ENCODE assay signal across 11 mouse cellular contexts in genomic region chr11:113467313-113467811, GRCm38 (mm10).
A peak's percentile ranks its signal among the peaks of the same experiment; 100 is the strongest.
DNase-seq lines count a peak whose midpoint lies in the region; ATAC-seq and TF ChIP-seq lines count a peak whose summit lies in the region.
"Had no signal": no experiment of that assay in that cellular context is flagged by ENCODE, and none has a peak within 500 bp of the region (broad histone marks: within the 10 kb centered on the region; RNA-seq: fewer than 3 reads in every experiment).

No protein-coding gene starts in this region.

- no peaks in the 10 kb centered on the region for H3K36me3 ChIP-seq in forebrain, postnatal 0 days (ENCODE audit: insufficient read depth)
- H3K36me3 ChIP-seq in midbrain, embryonic 12.5 days = no peaks in the 10 kb centered on the region

- peaks cover 15% of the 10 kb centered on the region for H3K4me1 ChIP-seq in forebrain, postnatal 0 days (ENCODE audit: insufficient read depth)
- H3K4me1 ChIP-seq in midbrain, embryonic 12.5 days = peaks cover 24% of the 10 kb centered on the region
- H3K4me1 ChIP-seq: liver, embryonic 13.5 days had no signal

- no peak for TF ChIP-seq CTCF in forebrain, postnatal 0 days (IDR thresholded peaks at IDR 0.05; ENCODE audit: low read depth)

- H3K27ac ChIP-seq in forebrain, postnatal 0 days (ENCODE audit: low read depth, low read length) = peak overlapping the region; percentile 74
- peak overlapping the region; percentile 85 for H3K27ac ChIP-seq in midbrain, embryonic 12.5 days (replicated peaks)
- H3K27ac ChIP-seq: liver, embryonic 13.5 days had no signal

- no peaks in the 10 kb centered on the region for H3K9me3 ChIP-seq in forebrain, postnatal 0 days (ENCODE audit: low read length)
- 0 out of 2 replicates have a peak, but pooled peaks cover 2% of the 10 kb centered on the region for H3K9me3 ChIP-seq in midbrain, embryonic 12.5 days
- H3K9me3 ChIP-seq: liver, embryonic 13.5 days had no signal

- peak; percentile 88 for DNase-seq in retina, postnatal 1 day
- no peak for DNase-seq in retina, embryonic 14.5 days (ENCODE audit: low spot score)
- no peak for DNase-seq in forebrain, postnatal 0 days
- peak; percentile 21 for DNase-seq in retina, postnatal 7 days (ENCODE audit: low read depth, low spot score)
- DNase-seq in gastrocnemius, adult 18-20 months (ENCODE audit: low spot score) = no peak
- DNase-seq in urinary bladder, adult 18-20 months (ENCODE audit: low spot score in 2 of 2) = no peak
- no peak for DNase-seq in lung, postnatal 25 days (ENCODE audit: low spot score)
- DNase-seq: cerebellum, adult 9-11 months; heart, postnatal 14 days; liver, embryonic 13.5 days had no signal

- ATAC-seq in forebrain, postnatal 0 days = peak; percentile 62
- ATAC-seq in midbrain, embryonic 12.5 days (ENCODE audit: low FRiP score, low read depth) = peak; percentile 71

- H3K27me3 ChIP-seq in forebrain, postnatal 0 days (ENCODE audit: insufficient read depth, low read length) = no peaks in the 10 kb centered on the region
- no peaks in the 10 kb centered on the region for H3K27me3 ChIP-seq in midbrain, embryonic 12.5 days
- H3K27me3 ChIP-seq: liver, embryonic 13.5 days had no signal

- 39% methylated on average over 12 of the region's 12 CpGs for WGBS in forebrain, postnatal 0 days
- 33% methylated on average over 12 of the region's 12 CpGs for WGBS in midbrain, embryonic 12.5 days

- no peak overlapping the region for H3K4me3 ChIP-seq in forebrain, postnatal 0 days (ENCODE audit: low read depth, low read length)
- no peak overlapping the region for H3K4me3 ChIP-seq in midbrain, embryonic 12.5 days
- H3K4me3 ChIP-seq: liver, embryonic 13.5 days had no signal

- H3K9ac ChIP-seq in forebrain, postnatal 0 days = no peak overlapping the region
- H3K9ac ChIP-seq in midbrain, embryonic 12.5 days (replicated peaks) = no peak overlapping the region
- H3K9ac ChIP-seq: liver, embryonic 13.5 days had no signal

- H3K4me2 ChIP-seq in forebrain, postnatal 0 days (ENCODE audit: low read depth) = no peak overlapping the region
- no peak overlapping the region; the same call in 1 of the 2 replicates for H3K4me2 ChIP-seq in midbrain, embryonic 12.5 days (replicated peaks)
- H3K4me2 ChIP-seq: liver, embryonic 13.5 days had no signal

Comparison
In these comparisons a context has a peak if more than half of its experiments do, and no peak if none do; other contexts are left out.
1. DNase-seq: peak in retina, postnatal 1 day (single experiment) and retina, postnatal 7 days (single experiment); none in retina, embryonic 14.5 days (single experiment), forebrain, postnatal 0 days (single experiment), gastrocnemius, adult 18-20 months (single experiment), urinary bladder, adult 18-20 months (0 of 2) and lung, postnatal 25 days (single experiment).